Mouse (Mus musculus) ovary, postnatal 14 days (tissue): ENCODE results near the gene Brd2.

ENCODE experiments used
- DNase-seq: peaks from one replicate; pipeline ENCODE4 v3.0.0; 2022; ENCODE audit warnings: low spot score

The Brd2 gene

DNA sequence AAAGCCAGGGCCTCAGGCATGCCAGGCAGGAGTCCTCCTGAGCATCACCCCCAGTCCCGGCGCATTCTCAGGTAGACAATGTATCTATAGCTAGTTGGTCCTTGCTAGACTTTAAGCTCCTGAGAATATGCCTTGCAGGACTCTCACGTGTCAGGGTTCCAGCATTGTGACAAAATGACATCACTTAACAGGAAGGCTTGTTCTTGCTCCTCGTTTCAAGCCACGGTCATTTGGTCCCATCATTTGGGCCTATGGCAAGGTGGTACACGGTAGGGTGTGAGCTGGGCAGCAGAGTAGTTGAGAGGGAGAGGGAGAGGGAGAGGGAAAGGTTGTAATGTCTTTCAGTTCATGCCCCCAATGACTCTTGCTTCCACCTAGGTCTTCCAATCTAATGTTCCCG, 9.5 kb upstream of the Brd2 start:
- DNase-seq, result no peak

DNA sequence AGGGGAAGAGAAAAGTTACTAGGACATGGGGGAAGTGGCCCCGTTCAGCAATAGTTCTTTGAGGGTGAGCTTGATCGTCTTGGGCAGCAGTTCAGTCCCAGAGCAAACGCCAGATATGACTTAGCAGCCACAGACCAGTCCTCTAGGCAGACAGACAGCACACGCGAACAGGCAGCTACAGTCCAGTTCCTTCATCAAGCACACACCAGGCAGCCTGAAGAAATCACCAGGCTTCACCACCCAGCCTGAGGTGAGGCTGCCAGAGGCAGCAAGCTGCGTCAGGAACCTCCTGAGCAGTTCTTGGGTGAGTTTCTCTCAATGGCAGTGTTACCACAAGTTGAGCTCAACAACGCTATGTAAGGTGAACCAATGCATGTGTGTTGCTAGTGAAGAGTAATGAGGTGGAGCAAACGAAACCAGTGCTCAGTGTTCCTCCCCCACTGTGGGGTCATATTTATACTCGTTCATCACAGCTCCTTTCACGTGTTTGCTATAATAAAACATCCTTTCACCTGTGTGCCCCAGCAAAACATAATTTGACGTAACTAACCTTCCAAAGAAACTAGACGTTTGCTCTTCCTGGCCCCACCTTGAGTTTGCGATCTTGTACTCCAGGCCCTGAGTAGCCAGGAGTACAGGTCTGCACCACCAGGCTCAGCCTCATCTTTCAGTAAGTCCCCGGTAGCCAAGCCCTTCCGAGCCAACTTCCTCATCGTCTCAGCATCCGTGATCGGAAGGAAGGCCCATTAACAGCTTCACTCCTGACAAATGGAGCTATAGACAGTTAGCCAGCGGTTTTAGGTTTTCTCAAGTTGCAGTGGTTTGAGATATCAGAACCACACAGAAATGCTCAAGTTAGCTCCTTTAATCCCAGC, 7.9 kb upstream of the Brd2 start:
- DNase-seq, result no peak

DNA sequence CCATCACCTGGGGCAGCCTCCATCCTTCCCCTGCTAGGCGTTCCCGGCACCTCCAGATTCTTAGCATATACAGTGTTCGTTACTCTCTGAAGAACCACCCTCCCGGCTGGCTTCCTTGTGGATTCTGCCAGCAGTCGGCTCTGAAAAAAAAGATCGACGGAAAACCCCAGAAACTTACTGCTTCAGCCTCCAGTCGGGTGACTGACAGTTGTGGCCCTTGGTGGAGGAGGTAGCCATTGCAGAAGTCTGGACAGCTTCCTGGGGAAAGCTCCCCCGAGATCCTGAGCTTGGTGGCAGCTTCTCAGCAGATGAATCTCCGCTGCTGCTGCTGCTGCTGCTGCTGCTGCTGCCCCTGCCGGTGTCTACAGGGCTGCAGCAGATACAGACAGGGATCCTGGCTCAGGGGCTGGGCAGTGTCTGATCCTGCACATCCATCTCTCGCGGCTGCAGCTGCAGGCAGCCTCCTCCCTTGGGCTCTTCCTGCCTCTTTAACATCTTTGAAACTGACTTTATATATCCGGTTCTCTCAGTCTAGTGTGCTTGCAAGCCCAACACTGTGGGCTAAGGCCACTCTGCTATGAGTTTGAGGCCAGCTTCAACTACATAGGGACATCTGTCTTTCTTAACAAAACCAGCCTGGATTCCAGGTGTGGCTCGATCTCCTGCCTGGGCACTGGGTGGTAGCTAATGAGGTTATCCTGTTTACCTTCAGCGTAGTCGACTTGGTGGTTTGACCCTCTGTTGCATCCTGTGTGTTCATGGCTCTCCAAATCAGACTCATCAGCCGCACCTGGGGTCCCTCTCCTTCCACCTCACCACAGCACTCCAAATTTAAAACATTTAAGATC, 6.7 kb upstream of the Brd2 start:
- DNase-seq, result no peak

DNA sequence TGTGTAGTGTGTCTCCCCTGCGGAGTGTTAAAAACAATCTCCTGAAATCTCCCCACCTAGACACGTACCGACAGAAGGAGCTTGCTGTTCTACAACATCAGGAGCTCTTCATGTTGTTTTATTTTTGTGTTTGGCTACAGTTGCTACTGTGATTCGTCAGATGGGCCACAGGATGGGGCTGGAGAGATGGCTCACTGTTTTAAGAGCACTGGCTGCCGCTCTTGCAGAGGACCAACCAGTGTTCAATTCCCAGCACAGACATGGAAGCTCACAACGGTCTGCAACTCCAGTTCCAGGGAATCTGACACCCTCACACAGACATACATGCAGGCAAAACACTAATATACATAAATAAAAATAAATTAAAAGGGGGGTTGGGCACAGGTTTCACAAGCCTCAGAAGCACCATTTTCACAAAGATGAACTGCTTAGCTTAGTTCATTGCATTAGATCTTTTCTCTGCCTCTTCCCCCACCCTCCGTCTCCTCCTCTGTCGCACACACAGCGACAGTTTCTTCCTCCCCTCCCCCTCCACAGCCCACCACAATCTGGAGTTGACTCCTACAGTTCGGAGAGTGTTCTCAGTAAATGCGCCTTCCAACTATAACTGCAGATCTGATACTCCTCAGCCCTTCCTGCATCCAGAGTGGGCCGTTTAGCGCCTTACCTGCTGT, 6.0 kb upstream of the Brd2 start:
- no peak for DNase-seq

DNA sequence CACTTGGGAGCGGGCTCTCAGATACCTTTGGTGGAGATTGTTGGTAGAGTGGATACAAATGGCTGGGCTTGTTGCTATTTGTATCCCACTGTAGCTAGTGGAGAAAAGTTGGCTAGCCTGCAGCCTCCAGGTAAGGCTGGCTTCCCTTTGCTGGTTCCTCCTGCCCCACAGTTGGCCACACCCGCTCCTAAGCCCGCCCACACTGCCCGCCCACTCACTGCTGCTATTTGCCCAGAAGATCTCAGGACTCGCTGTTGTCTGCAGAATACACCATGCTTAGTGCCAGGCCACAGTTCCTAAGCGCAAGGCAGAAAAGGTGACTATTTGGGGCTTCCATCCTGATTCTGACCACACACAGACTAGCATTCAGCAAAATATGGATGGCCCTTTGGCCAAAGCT, 5.0 kb upstream of the Brd2 start:
- DNase-seq, result no peak

DNA sequence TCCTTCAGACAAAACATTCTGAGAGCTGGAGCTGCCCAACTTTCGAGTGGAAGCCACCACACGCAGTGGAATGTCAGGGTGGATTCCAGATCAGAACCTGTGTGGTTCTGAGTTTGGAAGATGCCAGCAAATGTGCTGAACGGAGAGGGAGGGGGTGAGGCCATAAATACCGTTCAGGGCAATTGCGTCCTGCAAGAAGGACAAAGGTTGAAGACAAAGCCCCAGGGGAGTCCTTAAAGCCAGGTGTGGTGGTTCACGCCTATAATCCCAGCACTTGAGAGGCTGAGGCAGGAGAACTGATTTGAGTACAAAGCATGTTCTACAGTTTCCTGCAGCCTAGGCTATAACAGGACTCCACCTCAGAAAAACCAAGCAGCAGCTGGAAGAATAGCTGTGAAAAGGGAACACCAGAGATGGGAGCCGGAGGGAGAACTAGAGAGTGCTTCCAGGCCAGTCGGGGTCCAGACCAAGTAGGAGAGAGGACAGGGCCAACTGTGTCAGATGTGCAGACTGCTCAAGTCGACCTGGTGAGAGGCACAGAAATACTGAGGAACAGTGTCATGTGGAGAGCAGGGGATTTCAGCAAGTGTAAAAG, 4.5 kb upstream of the Brd2 start:
- DNase-seq, result no peak

DNA sequence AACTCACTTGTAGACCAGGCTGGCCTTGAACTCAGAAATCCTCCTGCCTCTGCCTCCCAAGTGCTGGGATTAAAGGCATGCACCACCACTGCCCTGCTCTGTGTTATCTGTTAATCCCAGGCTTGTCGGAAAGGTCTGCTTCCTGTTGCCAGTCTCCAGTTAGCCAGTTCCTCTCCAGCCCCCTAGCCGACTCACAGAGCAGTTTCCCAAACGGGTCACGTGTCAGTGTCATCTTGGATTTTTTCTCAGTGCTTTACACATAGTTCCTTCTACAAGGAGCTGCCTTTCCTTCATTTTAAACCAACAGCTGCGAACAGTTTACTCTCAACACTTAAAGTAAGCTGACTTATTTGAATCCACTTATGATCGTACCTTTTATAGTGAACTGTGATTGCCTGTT, 2.2 kb upstream of the Brd2 start:
- no peak for DNase-seq

DNA sequence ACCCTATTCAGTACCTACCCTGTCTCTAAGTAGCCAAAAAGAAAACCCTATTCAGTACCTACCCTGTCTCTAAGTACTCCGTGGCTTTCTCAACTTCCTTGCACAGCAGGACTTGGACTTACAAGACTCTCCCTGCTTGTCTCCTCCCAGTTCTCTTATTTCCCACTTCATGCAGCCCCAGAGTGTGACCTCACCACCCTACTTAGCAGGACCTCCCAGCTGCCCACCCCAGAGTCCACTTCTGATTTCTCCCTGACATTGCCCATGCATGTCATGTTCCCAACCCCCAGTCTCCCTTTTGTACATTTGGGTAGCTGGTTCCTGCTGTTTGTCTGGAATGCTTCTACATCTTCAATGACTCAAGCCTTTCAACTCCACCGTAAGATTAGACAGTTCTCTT, 1.1 kb upstream of the Brd2 start:
- DNase-seq, result no peak

DNA sequence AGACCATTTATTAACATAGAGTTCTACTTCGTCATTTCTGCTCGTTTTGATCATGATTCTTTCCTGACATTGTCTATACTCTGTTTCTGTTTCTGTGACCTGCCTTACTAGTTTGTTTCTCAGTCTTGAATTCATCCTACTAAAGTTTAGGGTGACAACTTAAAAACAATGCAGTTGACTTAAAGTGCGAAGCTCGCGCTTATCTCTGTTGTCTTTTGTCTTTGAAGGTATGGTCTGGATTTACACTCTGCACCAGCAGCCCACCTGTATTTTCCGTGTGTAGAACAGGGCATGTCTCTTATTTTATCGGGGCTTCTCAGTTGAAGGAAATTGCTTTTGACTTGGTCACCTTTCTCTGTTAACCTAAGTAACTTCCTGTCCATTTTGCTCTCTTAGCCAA, 677 bp upstream of the Brd2 start:
- no peak for DNase-seq

DNA sequence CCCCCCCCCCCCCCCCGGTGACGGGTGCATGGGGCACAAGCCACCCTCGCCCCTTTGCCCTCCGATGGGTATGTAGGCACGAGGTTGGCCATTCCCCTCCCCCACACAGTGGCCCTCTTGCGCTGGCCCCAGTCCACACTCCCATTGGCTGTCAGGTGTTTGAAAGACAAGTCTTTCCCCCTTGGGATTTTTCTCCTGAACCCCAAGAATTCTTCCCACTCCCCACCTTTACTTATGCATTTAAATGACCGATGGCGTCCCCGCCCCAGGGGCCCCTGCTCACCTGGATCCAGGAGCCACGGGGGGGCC, 601 bp downstream of the Brd2 start:
- DNase-seq, result peak; percentile 59

DNA sequence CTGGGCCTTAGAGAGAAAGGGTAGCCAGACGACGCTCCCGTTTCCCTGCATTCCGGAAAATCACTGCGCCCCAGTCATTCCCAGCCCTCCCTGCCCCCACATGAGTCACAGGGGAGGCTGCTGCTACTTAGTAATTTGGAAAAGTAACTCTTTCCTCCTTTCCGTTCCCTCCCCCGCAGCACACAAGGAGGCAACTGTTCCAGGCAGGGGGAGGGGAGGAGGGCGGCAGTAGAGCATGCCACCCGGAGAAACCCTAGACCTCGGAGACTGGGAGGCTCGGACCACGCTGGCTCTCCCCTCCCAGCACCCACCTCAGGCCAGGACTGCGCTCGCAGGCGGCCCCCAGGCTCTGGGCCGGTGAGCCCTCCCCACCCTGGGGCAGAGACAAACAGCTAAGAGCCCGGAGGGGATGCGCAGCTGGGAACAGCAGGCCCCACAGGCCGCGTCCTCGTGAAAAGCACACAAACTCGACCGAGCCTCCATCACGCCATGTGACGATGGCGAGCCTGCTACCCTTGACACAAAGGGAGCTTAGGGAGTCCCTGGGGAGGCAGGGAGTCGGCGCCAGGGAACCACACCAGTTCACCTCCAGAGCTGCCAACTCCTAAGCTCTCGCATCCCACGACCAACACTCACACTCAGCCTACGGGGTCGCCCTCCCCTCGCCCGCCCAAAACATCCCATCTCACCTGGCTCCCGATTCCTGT, 1.1 kb downstream of the Brd2 start:
- DNase-seq, result peak; percentile 78

DNA sequence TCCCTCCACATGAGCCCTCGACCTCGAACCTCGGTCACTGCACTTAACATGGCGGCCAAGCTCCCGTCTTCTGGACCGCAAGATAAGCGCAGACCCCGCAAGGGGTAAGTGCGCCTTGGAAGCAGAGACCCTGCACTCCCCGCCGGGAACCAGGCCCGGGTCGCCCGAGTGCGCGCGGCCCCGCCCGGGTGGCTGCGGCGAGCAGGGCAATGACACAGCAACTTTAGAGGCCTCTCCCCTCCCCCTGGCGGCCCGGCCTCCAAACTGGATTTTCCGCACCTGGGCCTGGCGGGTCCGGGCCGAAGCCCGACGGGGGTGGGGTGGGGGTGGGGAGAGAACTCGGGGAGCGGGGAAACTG, 1.6 kb downstream of the Brd2 start:
- peak; percentile 76 for DNase-seq

DNA sequence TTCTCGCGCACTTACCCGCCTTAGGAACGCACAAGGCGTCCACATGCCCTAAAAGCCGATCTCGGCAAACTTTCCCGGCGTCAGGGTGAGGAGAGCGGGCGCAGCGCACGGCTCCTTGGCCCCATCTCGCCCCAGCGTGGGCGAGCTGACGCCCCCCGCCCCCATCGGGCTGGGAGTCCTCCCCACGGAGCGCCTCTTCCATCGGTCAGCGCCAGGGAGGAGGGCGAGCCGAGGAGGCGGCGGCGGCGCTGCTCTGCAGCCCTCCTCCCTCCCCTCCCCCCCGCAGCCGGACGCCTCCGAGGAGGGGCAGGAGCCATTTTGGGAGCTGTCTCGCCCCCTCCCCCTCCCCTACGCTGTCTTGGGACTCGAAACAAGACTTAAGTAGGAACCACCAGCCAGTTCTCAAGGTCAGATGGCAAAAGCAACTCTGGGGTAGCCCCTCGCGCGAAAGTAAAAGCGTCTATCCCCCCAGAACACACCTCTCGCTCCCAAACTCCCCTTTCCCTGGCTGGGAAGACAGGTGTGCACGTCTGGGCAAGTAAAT, 2.2 kb downstream of the Brd2 start:
- DNase-seq, result peak; percentile 75

DNA sequence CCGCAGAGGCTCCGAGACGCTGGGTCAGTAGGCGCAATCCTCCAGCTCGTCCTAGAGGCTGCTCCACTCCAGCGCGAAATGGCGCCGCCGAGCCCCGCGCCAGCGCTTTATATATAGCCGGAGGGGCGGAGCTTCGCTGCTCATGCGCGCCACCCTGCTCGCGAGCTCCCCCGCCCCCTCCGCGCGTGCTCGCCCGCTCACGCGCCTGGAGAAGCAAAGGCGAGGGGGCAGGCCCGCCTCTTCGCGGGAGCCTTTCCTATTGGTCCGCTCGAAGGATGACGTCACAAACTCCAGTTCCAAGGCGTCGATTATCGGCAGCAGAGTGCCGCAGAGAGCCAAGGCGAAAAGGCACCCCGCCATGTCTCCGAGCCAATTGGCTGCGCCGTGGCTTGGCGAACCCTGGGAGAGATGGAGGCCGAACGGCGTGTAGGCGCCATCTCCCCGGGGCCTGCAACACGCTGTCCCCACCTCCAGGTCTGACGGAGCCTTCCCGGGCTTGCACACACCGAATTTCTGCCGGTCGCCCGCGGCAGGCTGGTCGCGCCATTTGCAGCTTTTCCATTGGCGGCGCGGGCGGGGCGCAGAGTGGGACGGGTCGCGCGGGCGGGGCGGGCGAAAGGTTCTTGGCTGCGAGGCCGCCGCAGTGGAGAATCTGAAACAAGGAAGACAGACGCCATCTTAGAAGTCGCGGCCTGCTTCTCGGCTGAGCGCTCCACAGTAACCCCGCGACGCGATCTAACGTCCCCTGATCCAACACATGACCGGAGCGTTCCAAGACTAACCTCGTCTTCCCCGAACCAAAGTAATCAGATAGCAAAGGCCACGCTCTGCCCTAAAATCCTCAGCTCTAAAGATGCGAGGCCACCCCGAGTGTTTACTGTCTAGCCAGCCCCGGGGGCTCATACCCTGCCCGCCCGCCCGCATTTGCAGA, 2.9 kb downstream of the Brd2 start, which contains the start of gene H2-DMa:
H2-DMa (plus strand) TSS at position 293 of the 931 bp plus-strand sequence.
- peak; percentile 99 for DNase-seq

DNA sequence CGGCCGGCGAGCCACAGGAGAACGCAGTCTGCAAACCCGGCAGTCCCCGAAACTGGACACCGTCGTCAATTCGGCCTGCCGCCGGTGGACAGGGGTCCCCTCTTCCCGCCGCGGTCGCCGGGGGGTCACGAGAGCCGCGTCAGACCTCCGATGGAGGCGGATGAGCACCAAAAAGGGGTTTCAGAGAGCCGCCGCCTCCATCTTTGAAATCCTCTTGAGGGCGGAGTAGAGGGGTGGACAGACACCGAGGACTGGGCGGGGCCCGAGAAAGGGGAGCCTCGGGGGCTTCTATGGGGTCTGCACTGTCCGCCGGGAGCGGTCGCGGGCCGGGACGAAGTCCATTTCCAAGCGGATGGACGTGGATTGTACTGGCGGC, 3.6 kb downstream of the Brd2 start:
- DNase-seq, result no peak

DNA sequence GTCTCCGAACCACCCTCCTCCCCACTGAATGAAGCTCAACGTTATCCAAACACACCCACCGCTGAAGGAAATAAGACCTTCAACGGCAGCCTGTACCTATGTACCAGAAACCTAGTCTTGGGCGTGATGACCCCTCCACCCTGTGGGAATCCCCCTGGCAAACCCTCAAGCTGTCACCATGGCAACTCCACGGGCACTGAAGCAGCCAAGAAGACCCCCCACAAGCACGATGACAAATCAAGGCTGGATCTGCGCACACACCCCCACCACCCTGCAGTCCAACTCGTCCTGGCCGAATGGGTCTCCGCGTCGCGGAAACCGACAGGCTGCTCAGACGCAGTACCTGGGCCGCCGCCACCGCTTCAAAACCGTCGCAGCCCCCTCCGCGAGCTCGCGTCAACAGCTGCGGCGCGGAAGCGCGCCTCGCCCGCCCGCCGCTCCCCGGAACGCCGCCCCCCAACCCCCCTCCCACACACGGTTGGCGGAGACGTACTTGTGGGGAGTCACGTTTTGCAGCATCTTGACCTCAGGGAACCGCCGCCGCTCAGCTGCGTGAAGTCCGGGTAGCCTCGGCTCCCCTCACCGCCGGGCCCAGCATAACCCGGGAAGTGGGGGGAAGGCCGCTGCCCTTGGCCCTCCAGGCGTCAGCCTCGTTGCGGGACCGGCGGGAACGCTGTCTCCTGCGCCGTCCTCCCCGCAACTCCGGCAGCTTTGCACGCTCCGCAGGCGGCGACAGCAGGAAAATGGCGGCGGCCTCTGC, 4.1 kb downstream of the Brd2 start:
- DNase-seq, result no peak

DNA sequence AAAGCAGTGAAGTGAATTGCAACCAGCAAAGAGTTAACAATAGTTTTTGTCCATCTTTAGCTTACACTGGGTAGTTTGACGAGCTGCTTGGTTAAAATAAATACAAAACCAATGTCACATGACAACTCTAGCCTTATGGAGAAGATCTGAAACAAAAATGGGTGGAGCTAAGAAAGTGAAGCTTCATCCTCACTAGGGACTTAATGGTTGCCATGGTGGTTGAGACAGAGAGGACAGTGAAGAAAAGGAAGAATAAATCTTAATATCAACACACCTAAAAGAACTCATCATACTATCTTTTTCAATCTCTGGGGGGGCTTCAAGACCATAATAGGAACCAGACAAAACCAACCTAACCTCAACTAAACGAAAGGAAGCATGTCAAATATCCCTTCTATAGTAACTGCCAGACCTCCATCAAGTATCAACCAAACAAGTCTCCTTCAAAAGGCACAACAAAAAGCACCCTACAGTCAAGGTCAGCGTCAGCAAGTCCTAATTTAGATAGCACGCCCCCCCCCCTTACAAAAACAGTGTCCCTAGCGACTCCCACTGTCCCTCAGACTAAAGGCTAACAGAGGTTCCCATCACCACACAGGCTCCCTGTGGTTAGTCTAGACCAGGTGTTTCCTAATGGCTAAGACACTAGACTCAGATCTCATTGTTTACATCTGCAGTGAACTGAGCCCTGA, 4.9 kb downstream of the Brd2 start:
- no peak for DNase-seq

DNA sequence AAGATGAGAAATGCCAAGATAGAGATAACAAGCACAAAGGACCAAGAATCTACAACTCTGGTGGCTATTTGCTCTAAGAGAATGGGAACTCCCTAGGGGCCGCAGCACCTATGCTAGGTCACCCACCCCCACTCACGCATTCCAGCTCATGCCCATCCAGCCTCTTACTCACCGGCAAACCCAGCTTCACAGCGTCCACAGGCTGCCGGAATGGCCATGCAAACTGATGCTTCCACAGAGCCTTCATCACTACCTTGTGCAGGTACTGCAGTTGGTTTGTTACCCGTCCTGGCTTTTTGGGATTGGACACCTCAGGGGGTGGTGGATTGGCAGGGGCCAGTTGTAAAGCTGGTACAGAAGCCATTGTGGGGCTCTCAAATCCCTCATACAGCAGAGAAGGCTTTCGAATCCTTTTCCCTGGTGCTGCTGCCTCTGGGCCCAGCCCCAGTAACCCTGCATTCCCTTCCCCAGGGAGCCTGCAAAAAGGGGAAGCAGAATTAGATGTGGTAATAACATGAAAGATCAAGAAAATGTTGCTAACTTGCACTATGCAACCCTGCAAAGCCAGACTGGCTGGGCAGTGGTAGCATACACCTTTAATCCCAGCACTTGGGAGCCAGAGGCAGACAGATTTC, 5.6 kb downstream of the Brd2 start:
- no peak for DNase-seq

DNA sequence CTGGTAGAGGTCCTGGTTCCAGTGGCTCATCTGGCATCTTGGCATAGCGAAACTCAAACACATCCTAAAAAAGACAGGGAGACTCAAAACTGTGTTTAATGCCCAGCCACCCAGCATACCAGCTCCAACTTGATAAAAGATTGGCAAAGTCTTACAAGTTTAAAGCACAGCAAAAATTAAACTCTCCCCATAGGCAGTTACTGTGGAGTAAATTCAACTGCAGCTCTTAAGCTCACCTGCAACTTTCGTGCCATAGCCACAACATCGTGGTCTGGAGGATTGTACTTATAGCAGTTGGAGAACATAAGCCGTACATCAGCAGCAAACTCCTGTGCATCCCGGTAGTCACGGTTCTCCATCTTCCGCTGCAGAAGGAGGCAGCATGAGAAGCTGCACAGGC, 8.3 kb downstream of the Brd2 start:
- DNase-seq, result no peak
